ENCODE assay signal across 24 mouse cellular contexts in genomic region chr7:55861175-55861574, GRCm38 (mm10). TPM values are rescaled to one million over a fixed set of nuclear protein-coding genes. Genes with fewer than 3 reads are reported as not detected.
DNase-seq lines count a peak whose midpoint lies in the region; ATAC-seq and TF ChIP-seq lines count a peak whose summit lies in the region.
"Had no signal": no experiment of that assay in that cellular context is flagged by ENCODE, and none has a peak within 500 bp of the region (broad histone marks: within the 10 kb centered on the region; RNA-seq: fewer than 3 reads in every experiment).

No protein-coding gene starts in this region.

- H3K27me3 ChIP-seq in embryonic facial prominence, embryonic 14.5 days (replicated peaks; ENCODE audit: control insufficient read depth, insufficient read depth, low read length): no peaks in the 10 kb centered on the region
- H3K27me3 ChIP-seq in embryonic facial prominence, embryonic 10.5 days (replicated peaks; ENCODE audit: low read depth, poor library complexity, severe bottlenecking): no peaks in the 10 kb centered on the region
- H3K27me3 ChIP-seq in forebrain, embryonic 14.5 days (replicated peaks; ENCODE audit: control insufficient read depth, insufficient read depth, low read length): no peaks in the 10 kb centered on the region
- H3K27me3 ChIP-seq in midbrain, embryonic 14.5 days (ENCODE audit: control insufficient read depth, insufficient read depth, low read length): no peaks in the 10 kb centered on the region
- H3K27me3 ChIP-seq: embryonic facial prominence, embryonic 15.5 days; forebrain, embryonic 13.5 days; hindbrain, embryonic 12.5 days; hindbrain, embryonic 15.5 days had no signal

- no peak for ATAC-seq in embryonic facial prominence, embryonic 14.5 days (ENCODE audit: low read depth)
- ATAC-seq in forebrain, embryonic 14.5 days: no peak
- no peak for ATAC-seq in midbrain, embryonic 14.5 days (ENCODE audit: low FRiP score, low TSS enrichment)
- ATAC-seq: CD4-positive, CD25-positive, alpha-beta regulatory T cell, adult 4 months; forebrain, embryonic 13.5 days; forebrain, postnatal 0 days; intestine, postnatal 0 days had no signal

- DNase-seq in embryonic facial prominence, embryonic 14.5 days (ENCODE audit: low spot score): peak; percentile 13
- DNase-seq in embryonic facial prominence, embryonic 10.5 days (ENCODE audit: low spot score): no peak
- DNase-seq in Muller cell, postnatal 12 days (ENCODE audit: inconsistent ontology term): peak; percentile 50
- no peak for DNase-seq in cerebellum, postnatal 36 days
- no peak for DNase-seq in forebrain, embryonic 14.5 days (ENCODE audit: low spot score)
- DNase-seq in midbrain, embryonic 14.5 days: no peak
- DNase-seq: adrenal gland, postnatal 10 days; adrenal gland, postnatal 36 days; cerebellum, adult 18-20 months; cerebellum, adult 9-10 months; cerebellum, postnatal 14 days; forebrain, postnatal 0 days; gastrocnemius, adult 2 months; gastrocnemius, postnatal 14 days had no signal

- TF ChIP-seq CTCF in embryonic fibroblast, embryonic 13.5 days (IDR thresholded peaks at IDR 0.05; ENCODE audit: borderline replicate concordance, insufficient read depth, low read length): no peak

- no peak overlapping the region for H3K9ac ChIP-seq in embryonic facial prominence, embryonic 14.5 days (ENCODE audit: low read depth, low read length)
- H3K9ac ChIP-seq in forebrain, embryonic 14.5 days (ENCODE audit: low read length): no peak overlapping the region
- no peak overlapping the region for H3K9ac ChIP-seq in midbrain, embryonic 14.5 days (replicated peaks; ENCODE audit: low read length)
- H3K9ac ChIP-seq: embryonic facial prominence, embryonic 15.5 days; forebrain, embryonic 13.5 days; forebrain, postnatal 0 days; hindbrain, embryonic 12.5 days; hindbrain, embryonic 15.5 days had no signal

- no peak for TF ChIP-seq POLR2A in embryonic fibroblast, embryonic 13.5 days (IDR thresholded peaks at IDR 0.05; ENCODE audit: low read depth, low read length)

- H3K36me3 ChIP-seq in embryonic facial prominence, embryonic 14.5 days (ENCODE audit: control insufficient read depth, insufficient read depth, low read length): no peaks in the 10 kb centered on the region
- H3K36me3 ChIP-seq in embryonic facial prominence, embryonic 10.5 days (replicated peaks): peaks cover 25% of the 10 kb centered on the region
- H3K36me3 ChIP-seq in forebrain, embryonic 14.5 days (ENCODE audit: control insufficient read depth, insufficient read depth, low read length): no peaks in the 10 kb centered on the region
- no peaks in the 10 kb centered on the region for H3K36me3 ChIP-seq in midbrain, embryonic 14.5 days (ENCODE audit: control insufficient read depth, insufficient read depth, low read length)
- H3K36me3 ChIP-seq: embryonic facial prominence, embryonic 15.5 days; hindbrain, embryonic 12.5 days; hindbrain, embryonic 15.5 days had no signal

- no peak overlapping the region for H3K4me2 ChIP-seq in embryonic facial prominence, embryonic 14.5 days (ENCODE audit: low read depth, low read length)
- H3K4me2 ChIP-seq in forebrain, embryonic 14.5 days (ENCODE audit: low read length): no peak overlapping the region
- no peak overlapping the region for H3K4me2 ChIP-seq in midbrain, embryonic 14.5 days (ENCODE audit: low read length)
- H3K4me2 ChIP-seq: embryonic facial prominence, embryonic 15.5 days; forebrain, embryonic 13.5 days; heart, embryonic 11.5 days; hindbrain, embryonic 12.5 days; hindbrain, embryonic 15.5 days had no signal

- no peak overlapping the region for H3K4me3 ChIP-seq in embryonic facial prominence, embryonic 14.5 days (ENCODE audit: low read depth, low read length)
- H3K4me3 ChIP-seq in embryonic facial prominence, embryonic 10.5 days: no peak overlapping the region
- H3K4me3 ChIP-seq in embryonic fibroblast, embryonic 13.5 days (ENCODE audit: insufficient read depth, low read length): no peak overlapping the region
- no peak overlapping the region for H3K4me3 ChIP-seq in forebrain, embryonic 14.5 days (ENCODE audit: low read depth, low read length)
- H3K4me3 ChIP-seq in midbrain, embryonic 14.5 days (replicated peaks; ENCODE audit: low read depth, low read length): no peak overlapping the region
- H3K4me3 ChIP-seq: embryonic facial prominence, embryonic 15.5 days; erythroblast, embryonic 14.5 days; forebrain, embryonic 10.5 days; forebrain, embryonic 13.5 days; gastrocnemius, adult 2 months; hindbrain, embryonic 12.5 days; hindbrain, embryonic 15.5 days had no signal

- no peaks in the 10 kb centered on the region for H3K4me1 ChIP-seq in embryonic facial prominence, embryonic 14.5 days (ENCODE audit: control insufficient read depth, insufficient read depth, low read length)
- H3K4me1 ChIP-seq in embryonic facial prominence, embryonic 10.5 days: no peaks in the 10 kb centered on the region
- H3K4me1 ChIP-seq in embryonic fibroblast, embryonic 13.5 days (ENCODE audit: control insufficient read depth, insufficient read depth, low read length): peaks cover 25% of the 10 kb centered on the region
- no peaks in the 10 kb centered on the region; the same call in 1 of the 2 replicates for H3K4me1 ChIP-seq in forebrain, embryonic 14.5 days (ENCODE audit: control insufficient read depth, insufficient read depth, low read length)
- H3K4me1 ChIP-seq in midbrain, embryonic 14.5 days (ENCODE audit: control insufficient read depth, insufficient read depth, low read length): 0 out of 2 replicates have a peak, but pooled peaks cover 4% of the 10 kb centered on the region
- H3K4me1 ChIP-seq: embryonic facial prominence, embryonic 15.5 days; hindbrain, embryonic 12.5 days; hindbrain, embryonic 15.5 days had no signal

- no peak overlapping the region for H3K27ac ChIP-seq in embryonic facial prominence, embryonic 14.5 days (replicated peaks; ENCODE audit: low read depth, low read length)
- no peak overlapping the region for H3K27ac ChIP-seq in embryonic facial prominence, embryonic 10.5 days (replicated peaks)
- peak overlapping the region; percentile 91 for H3K27ac ChIP-seq in embryonic fibroblast, embryonic 13.5 days (ENCODE audit: insufficient read depth, low read length)
- H3K27ac ChIP-seq in forebrain, embryonic 14.5 days (ENCODE audit: low read depth, low read length): no peak overlapping the region
- no peak overlapping the region for H3K27ac ChIP-seq in midbrain, embryonic 14.5 days (replicated peaks; ENCODE audit: low read depth, low read length)
- H3K27ac ChIP-seq: embryonic facial prominence, embryonic 15.5 days; forebrain, embryonic 10.5 days; forebrain, embryonic 13.5 days; gastrocnemius, adult 2 months; hindbrain, embryonic 12.5 days; hindbrain, embryonic 15.5 days had no signal

- no peaks in the 10 kb centered on the region for H3K9me3 ChIP-seq in embryonic facial prominence, embryonic 14.5 days (ENCODE audit: control insufficient read depth, low read length)
- H3K9me3 ChIP-seq in embryonic facial prominence, embryonic 10.5 days: no peaks in the 10 kb centered on the region
- H3K9me3 ChIP-seq in forebrain, embryonic 14.5 days (replicated peaks; ENCODE audit: control insufficient read depth, low read length): no peaks in the 10 kb centered on the region
- no peaks in the 10 kb centered on the region for H3K9me3 ChIP-seq in midbrain, embryonic 14.5 days (ENCODE audit: control insufficient read depth, low read length)
- H3K9me3 ChIP-seq: embryonic facial prominence, embryonic 15.5 days; forebrain, embryonic 10.5 days; forebrain, embryonic 13.5 days; hindbrain, embryonic 12.5 days; hindbrain, embryonic 15.5 days had no signal

- 73% methylated on average over 4 of the region's 4 CpGs for WGBS in embryonic facial prominence, embryonic 14.5 days
- WGBS in embryonic facial prominence, embryonic 10.5 days: 93% methylated on average over 4 of the region's 4 CpGs
- WGBS in forebrain, embryonic 14.5 days: 91% methylated on average over 4 of the region's 4 CpGs
- 96% methylated on average over 4 of the region's 4 CpGs for WGBS in midbrain, embryonic 14.5 days

RNA-seq across cellular contexts. Expression of gene Cyfip1, which starts 19.6 kb away (rescaled TPM):
- 103 and 118 TPM in 2 replicates for polyA plus RNA-seq in embryonic facial prominence, embryonic 14.5 days (2014; fragmentation: Nextera tagmentation; extraction: Ambion mirVana)
- polyA plus RNA-seq in embryonic facial prominence, embryonic 10.5 days (2016; fragmentation: Nextera tagmentation; extraction: Ambion mirVana): 110 and 111 TPM in 2 replicates
- polyA plus RNA-seq in embryonic fibroblast, embryonic 13.5 days (2011; ENCODE audit: insufficient read length, low read depth, missing spikeins): 120 and 125 TPM in 2 replicates
- polyA plus RNA-seq in forebrain, embryonic 14.5 days (2014; fragmentation: Nextera tagmentation; extraction: Ambion mirVana): 54.5 and 69.5 TPM in 2 replicates
- 29.7 and 55.1 TPM in 2 replicates for polyA plus RNA-seq in midbrain, embryonic 14.5 days (2014; fragmentation: Nextera tagmentation; extraction: Ambion mirVana)

Comparison
In these comparisons a context has a peak if more than half of its experiments do, and no peak if none do; other contexts are left out.
1. DNase-seq: peak in embryonic facial prominence, embryonic 14.5 days (single experiment) and Muller cell, postnatal 12 days (single experiment); none in embryonic facial prominence, embryonic 10.5 days (single experiment), cerebellum, postnatal 36 days (0 of 2), forebrain, embryonic 14.5 days (single experiment) and midbrain, embryonic 14.5 days (single experiment).